Mouse (Mus musculus): ENCODE measurements around the gene Tefm.

GRCm38 (mm10) chr11:80178316-80178715 lies 36.3 kb upstream of the Tefm start:
- TF ChIP-seq ELF1 (IDR thresholded peaks at IDR 0.05; ENCODE audit: low read depth, low read length) (no peak), CTCF (conservative IDR thresholded peaks at IDR 0.05 in 1 of 2, IDR thresholded peaks at IDR 0.05 in 1 of 2; ENCODE audit: low read depth in 2 of 2, low read length in 2 of 2) (no peak), RAD21 (IDR thresholded peaks at IDR 0.05; ENCODE audit: low read depth, low read length) (no peak), POLR2A (IDR thresholded peaks at IDR 0.05; ENCODE audit: low read depth, low read length) (no peak), MXI1 (IDR thresholded peaks at IDR 0.05; ENCODE audit: low read depth, low read length) (no peak), ETS1 (conservative IDR thresholded peaks at IDR 0.05; ENCODE audit: low read depth, low read length) (no peak), GABPA (IDR thresholded peaks at IDR 0.05; ENCODE audit: insufficient replicate concordance, low read depth, low read length) (no peak), NRF1 (IDR thresholded peaks at IDR 0.05; ENCODE audit: low read depth, low read length) (no peak), USF2 (conservative IDR thresholded peaks at IDR 0.05; ENCODE audit: low read depth, low read length) (no peak), NELFE (IDR thresholded peaks at IDR 0.05; ENCODE audit: low read depth, low read length) (no peak), HCFC1 (IDR thresholded peaks at IDR 0.05; ENCODE audit: low read depth, low read length) (no peak)

Data from CH12.LX (cell line).